Mouse (Mus musculus): Measurements from ENCODE around the gene Slc44a3.

GRCm38 (mm10) chr3:121417379-121418250, 114.6 kb downstream of the Slc44a3 start:
- TF ChIP-seq CTCF (IDR thresholded peaks at IDR 0.05; ENCODE audit: low read depth, low read length) (no peak), POLR2A (IDR thresholded peaks at IDR 0.05; ENCODE audit: insufficient read depth, low read length) (no peak)
